Mouse (Mus musculus) stomach, postnatal 0 days (tissue): ENCODE results near the gene Ywhae.

ENCODE experiments used
- CTCF ChIP-seq: IDR thresholded peaks from 2 replicates; pipeline ENCODE4 v1.5.1; 2016; ENCODE audit warnings: antibody characterized with exemption, low read depth, mild to moderate bottlenecking, moderate library complexity
- EP300 ChIP-seq: optimal IDR thresholded peaks from 2 replicates; pipeline ENCODE3; 2016; ENCODE audit warnings: antibody characterized with exemption

DNA sequence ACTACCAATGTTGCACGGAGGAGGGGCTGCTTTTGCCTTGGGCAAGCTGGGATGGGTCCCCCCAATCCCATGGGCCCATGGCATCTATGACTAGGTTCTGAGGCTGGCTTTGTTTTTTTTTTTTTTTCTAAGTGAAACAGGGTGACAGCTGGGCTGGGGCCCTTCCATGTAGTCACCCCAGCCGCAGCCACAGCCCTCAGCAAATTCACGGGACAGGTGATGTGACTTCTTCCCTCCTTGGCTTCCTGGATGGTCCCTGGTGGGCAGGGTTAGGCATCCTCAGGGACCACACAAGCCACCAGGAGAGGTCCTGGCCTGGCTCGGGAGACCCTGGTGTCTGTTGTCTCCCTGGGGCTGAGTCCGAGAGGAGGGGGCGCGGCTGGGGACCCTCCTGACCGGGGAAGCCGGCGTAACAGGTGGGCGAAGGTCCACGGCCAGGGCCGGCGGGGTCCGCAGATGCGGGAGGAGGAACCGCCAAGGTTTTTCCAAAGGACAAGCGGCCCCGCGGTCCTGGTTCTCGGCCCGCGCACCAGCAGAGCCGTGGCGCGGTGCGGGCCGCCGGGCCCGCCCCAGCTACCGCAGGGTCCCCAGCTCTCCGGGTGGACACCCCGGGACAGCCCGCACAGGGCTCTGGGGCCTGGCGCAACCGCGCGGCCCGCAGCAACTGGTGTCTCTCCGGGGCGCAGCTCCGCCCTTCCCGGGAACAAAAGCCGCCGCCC lies 62.1 kb downstream of the Ywhae start:
- TF ChIP-seq CTCF (no peak), EP300 (no peak)
